Mouse (Mus musculus): Measurements from ENCODE around the gene Dock2.
A peak's percentile ranks its signal among the peaks of the same experiment; 100 is the strongest.

Dock2 gene

GRCm38 (mm10) chr11:34339693-34340092, 444.0 kb downstream of the Dock2 start:
- DNase-seq, result no peak

- DNase-seq, result no peak
Observed at GRCm38 (mm10) chr11:34337907-34338306, 445.8 kb downstream of the Dock2 start.

- no peak for DNase-seq
Observed at GRCm38 (mm10) chr11:34332344-34333031, 451.2 kb downstream of the Dock2 start.

GRCm38 (mm10) chr11:34323664-34324063, 460.0 kb downstream of the Dock2 start:
- no peak for DNase-seq

- DNase-seq, result no peak
Observed at GRCm38 (mm10) chr11:34319282-34319681, 464.4 kb downstream of the Dock2 start.

- no peak for DNase-seq
Observed at GRCm38 (mm10) chr11:34317001-34317400, 466.7 kb downstream of the Dock2 start.

GRCm38 (mm10) chr11:34316176-34316575, 467.5 kb downstream of the Dock2 start:
- DNase-seq, result no peak

GRCm38 (mm10) chr11:34315383-34315782, 468.3 kb downstream of the Dock2 start:
- DNase-seq, result no peak

- DNase-seq, result peak; percentile 42
Observed at GRCm38 (mm10) chr11:34314534-34315379, 468.9 kb downstream of the Dock2 start, which contains the start of gene Fam196b. Gene Fam196b, plus strand, starts transcription at chr11:34314822.

- DNase-seq, result no peak
Observed at GRCm38 (mm10) chr11:34312208-34312607, 471.5 kb downstream of the Dock2 start.

- no peak for DNase-seq
Observed at GRCm38 (mm10) chr11:34311717-34312116, 472.0 kb downstream of the Dock2 start.

- DNase-seq, result no peak
Observed at GRCm38 (mm10) chr11:34309360-34309759, 474.3 kb downstream of the Dock2 start.

- DNase-seq, result no peak
Observed at GRCm38 (mm10) chr11:34308731-34309130, 475.0 kb downstream of the Dock2 start.

- DNase-seq, result no peak
Observed at GRCm38 (mm10) chr11:34306231-34306630, 477.5 kb downstream of the Dock2 start.

- DNase-seq, result no peak
Observed at GRCm38 (mm10) chr11:34300064-34300463, 483.6 kb downstream of the Dock2 start.

GRCm38 (mm10) chr11:34299550-34299949, 484.1 kb downstream of the Dock2 start:
- DNase-seq, result no peak

GRCm38 (mm10) chr11:34297698-34298378, 485.9 kb downstream of the Dock2 start:
- DNase-seq, result no peak

GRCm38 (mm10) chr11:34291304-34291703, 492.4 kb downstream of the Dock2 start:
- no peak for DNase-seq

GRCm38 (mm10) chr11:34290708-34291107, 493.0 kb downstream of the Dock2 start:
- DNase-seq, result no peak

- no peak for DNase-seq
Observed at GRCm38 (mm10) chr11:34290265-34290664, 493.4 kb downstream of the Dock2 start.

GRCm38 (mm10) chr11:34284124-34284808, 499.4 kb downstream of the Dock2 start:
- DNase-seq, result no peak

- DNase-seq, result no peak
Observed at GRCm38 (mm10) chr11:34277047-34277445, 506.6 kb downstream of the Dock2 start.
